Mouse (Mus musculus) heart, adult 10 weeks (tissue): ENCODE data around the gene AL732309.1. TPM values are rescaled to one million over a fixed set of nuclear protein-coding genes. Genes with fewer than 3 reads are reported as not detected.

Experiments
- polyA plus RNA-seq: library from polyadenylated mRNA; stranded (reverse); fragments of 350-450 nt; fragmentation: Illumina TruSeq; extraction: RNeasy Lipid Tissue Mini Kit (QIAGEN cat#74804); gene quantifications from one replicate; pipeline ENCODE4 v1.2.3, GENCODE M21; 2014; ENCODE audit warnings: low read depth, low replicate concordance

The AL732309.1 gene
- polyA plus RNA-seq: 6.4 TPM

GRCm38 (mm10) chr2:25246183-25247072 lies at the start of gene AL732309.1:
Gene AL732309.1 (minus strand): TSS chr2:25246863.

GRCm38 (mm10) chr2:25289651-25290050 lies 43.0 kb upstream of the AL732309.1 start, which contains the start of gene Lrrc26:
Gene Lrrc26 (plus strand): TSS chr2:25289915.

DNA sequence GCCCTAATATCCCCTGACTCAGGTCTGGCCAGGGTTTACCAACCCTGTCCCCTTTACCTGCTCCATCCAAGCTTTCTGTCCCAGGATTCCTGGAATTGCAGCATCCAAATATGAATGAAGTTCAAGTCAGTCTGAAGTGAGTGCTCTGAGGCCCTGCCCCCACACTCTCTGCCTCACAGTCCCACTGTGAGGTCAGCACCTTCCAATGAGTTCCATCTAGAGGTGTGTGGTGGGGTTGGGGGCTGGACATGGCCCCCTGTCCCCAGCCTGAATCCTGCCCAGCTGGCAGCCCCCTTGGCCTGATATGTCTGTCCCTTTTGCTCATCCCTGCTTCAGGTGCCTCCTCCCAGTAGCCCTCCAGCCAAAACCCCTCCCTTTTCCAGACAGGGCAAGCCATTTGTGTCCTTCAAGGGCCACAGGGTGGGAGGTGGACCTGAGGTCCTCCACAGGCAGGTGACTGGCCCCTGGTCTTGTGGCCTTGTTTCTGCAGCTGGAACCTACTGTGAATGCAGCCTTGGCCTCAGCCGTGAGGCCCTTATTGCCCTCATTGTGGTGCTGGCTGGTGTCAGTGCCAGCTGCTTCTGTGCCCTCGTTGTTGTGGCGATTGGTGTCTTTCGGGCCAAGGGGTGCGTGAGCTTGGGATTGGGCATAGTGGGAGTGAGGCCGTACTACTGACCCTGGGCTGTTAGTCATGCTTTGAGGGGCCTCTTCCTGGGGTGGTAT lies 41.4 kb upstream of the AL732309.1 start, which contains the start of gene Tmem210:
Tmem210 (plus strand) TSS at position 219 of the 723 bp plus-strand sequence.

DNA sequence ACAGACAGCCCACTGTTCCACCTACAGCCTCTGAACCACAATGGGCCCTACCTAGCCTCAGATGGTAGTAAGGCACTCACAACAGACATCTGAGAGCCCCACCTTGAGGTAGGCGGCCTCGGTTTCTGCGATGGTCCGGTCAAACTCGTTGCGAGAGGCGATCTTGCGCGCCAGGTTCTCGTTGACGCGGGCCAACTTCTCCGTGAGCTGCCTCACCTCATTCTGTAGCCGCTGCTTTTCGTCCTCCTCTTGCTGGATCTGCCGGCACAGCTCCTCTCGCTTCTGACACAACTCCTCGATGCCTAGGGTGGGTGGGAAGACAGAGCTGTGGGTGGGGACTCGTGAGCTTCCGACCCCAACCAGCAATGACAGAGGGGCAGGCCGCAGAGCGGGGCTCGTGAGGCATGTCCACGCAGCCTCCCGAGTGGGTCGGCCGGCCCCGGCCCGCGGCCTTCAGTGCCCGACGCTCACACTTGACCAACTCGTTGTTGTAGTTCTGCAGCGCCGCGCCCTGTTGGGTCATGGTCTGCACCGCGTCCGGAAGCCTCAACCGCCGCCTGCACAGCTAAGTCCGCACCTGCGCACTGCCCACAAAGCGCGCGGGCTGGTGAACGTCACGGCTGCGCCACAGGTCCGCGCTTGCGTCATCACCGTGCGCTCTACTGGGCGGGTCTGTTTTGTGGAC lies 25.3 kb upstream of the AL732309.1 start, which contains the start of the genes Ssna1 and Anapc2:
Ssna1 (minus strand) TSS at position 612 of the 685 bp plus-strand sequence.
Anapc2 (plus strand) TSS at position 652 of the 685 bp plus-strand sequence.

GRCm38 (mm10) chr2:25262291-25262767 lies 15.7 kb upstream of the AL732309.1 start, which contains the start of gene Tprn:
Gene Tprn (plus strand): TSS chr2:25262618.

GRCm38 (mm10) chr2:25255284-25255779 lies 8.7 kb upstream of the AL732309.1 start, which contains the start of gene Tmem203:
Gene Tmem203 (plus strand): TSS chr2:25255439.

GRCm38 (mm10) chr2:25242101-25242506 lies 4.6 kb downstream of the AL732309.1 start, which contains the start of the genes Rnf208 and Cysrt1:
Gene Rnf208 (plus strand): TSS chr2:25242255.
Gene Cysrt1 (minus strand): TSS chr2:25242452.

GRCm38 (mm10) chr2:25236614-25237013 lies 10.0 kb downstream of the AL732309.1 start, which contains the start of gene Rnf224:
Gene Rnf224 (minus strand): TSS chr2:25236787.

DNA sequence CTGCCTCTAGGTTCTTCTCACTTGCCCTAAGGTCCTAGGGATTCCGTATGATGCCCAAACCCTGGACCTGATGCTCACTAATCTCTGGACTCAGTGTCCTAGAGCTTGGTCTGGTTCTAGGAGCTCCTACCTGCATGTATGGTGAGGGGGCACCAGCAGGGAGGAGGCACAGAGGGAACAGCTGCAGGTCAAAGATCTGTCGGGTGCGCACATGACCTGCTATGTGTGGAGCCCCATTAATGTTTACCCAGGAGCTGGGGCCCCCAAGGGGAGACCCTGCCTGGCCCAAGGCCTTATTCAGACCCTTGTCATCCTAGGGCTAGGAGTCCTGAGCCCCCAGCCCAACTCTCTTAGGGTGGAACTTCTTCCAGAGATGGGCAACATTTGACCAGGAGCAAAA lies 12.6 kb downstream of the AL732309.1 start, which contains the start of gene Slc34a3:
Slc34a3 (minus strand) TSS at position 315 of the 400 bp plus-strand sequence.

GRCm38 (mm10) chr2:25224492-25224765 lies 22.2 kb downstream of the AL732309.1 start, which contains the start of gene Tubb4b:
Gene Tubb4b (minus strand): TSS chr2:25224702.

GRCm38 (mm10) chr2:25218445-25218844 lies 28.2 kb downstream of the AL732309.1 start, which contains the start of gene Fam166a:
Gene Fam166a (plus strand): TSS chr2:25218745.

GRCm38 (mm10) chr2:25214444-25214843 lies 32.2 kb downstream of the AL732309.1 start, which contains the start of gene Stpg3:
Gene Stpg3 (minus strand): TSS chr2:25214637.

GRCm38 (mm10) chr2:25211121-25211670 lies 35.5 kb downstream of the AL732309.1 start, which contains the start of gene Nelfb:
Gene Nelfb (minus strand): TSS chr2:25211489.

GRCm38 (mm10) chr2:25196172-25196954 lies 50.3 kb downstream of the AL732309.1 start, which contains the start of gene Tor4a:
Gene Tor4a (minus strand): TSS chr2:25196886.

Other genes starting within 250 kb of the AL732309.1 start
- 27.4 TPM for gene Nsmf, start 192.5 kb downstream of the AL732309.1 start, polyA plus RNA-seq
- gene Entpd8, start 166.6 kb downstream of the AL732309.1 start, polyA plus RNA-seq: not detected
- gene Noxa1, start 151.7 kb downstream of the AL732309.1 start, polyA plus RNA-seq: not detected
- gene Nrarp, start 66.1 kb downstream of the AL732309.1 start, polyA plus RNA-seq: 9.5 TPM
- 4.8 TPM for gene Tor4a, start 50.0 kb downstream of the AL732309.1 start, polyA plus RNA-seq
- 34.5 TPM for gene Nelfb, start 35.4 kb downstream of the AL732309.1 start, polyA plus RNA-seq
- gene Stpg3, start 32.2 kb downstream of the AL732309.1 start, polyA plus RNA-seq: not detected
- not detected for gene Fam166a, start 28.1 kb downstream of the AL732309.1 start, polyA plus RNA-seq
- 275 TPM for gene Tubb4b, start 22.2 kb downstream of the AL732309.1 start, polyA plus RNA-seq
- gene Slc34a3, start 12.5 kb downstream of the AL732309.1 start, polyA plus RNA-seq: not detected
- not detected for gene Rnf224, start 10.1 kb downstream of the AL732309.1 start, polyA plus RNA-seq
- not detected for gene Rnf208, start 4.6 kb downstream of the AL732309.1 start, polyA plus RNA-seq
- not detected for gene Cysrt1, start 4.4 kb downstream of the AL732309.1 start, polyA plus RNA-seq
- 9.8 TPM for gene Tmem203, start 8.6 kb upstream of the AL732309.1 start, polyA plus RNA-seq
- gene Tprn, start 15.8 kb upstream of the AL732309.1 start, polyA plus RNA-seq: 3.3 TPM
- 49.1 TPM for gene Ssna1, start 25.6 kb upstream of the AL732309.1 start, polyA plus RNA-seq
- 42.7 TPM for gene Anapc2, start 25.6 kb upstream of the AL732309.1 start, polyA plus RNA-seq
- not detected for gene Tmem210, start 41.3 kb upstream of the AL732309.1 start, polyA plus RNA-seq
- gene Lrrc26, start 43.1 kb upstream of the AL732309.1 start, polyA plus RNA-seq: not detected
- not detected for gene Grin1, start 72.3 kb upstream of the AL732309.1 start, polyA plus RNA-seq
- 21.4 TPM for gene Man1b1, start 85.5 kb upstream of the AL732309.1 start, polyA plus RNA-seq
- 6.7 TPM for gene Dpp7, start 109.5 kb upstream of the AL732309.1 start, polyA plus RNA-seq
- gene Uap1l1, start 118.8 kb upstream of the AL732309.1 start, polyA plus RNA-seq: 8.8 TPM
- gene Sapcd2, start 125.5 kb upstream of the AL732309.1 start, polyA plus RNA-seq: not detected
- gene Entpd2, start 149.0 kb upstream of the AL732309.1 start, polyA plus RNA-seq: 16.2 TPM
- gene Npdc1, start 152.5 kb upstream of the AL732309.1 start, polyA plus RNA-seq: 36.7 TPM
- not detected for gene Fut7, start 176.4 kb upstream of the AL732309.1 start, polyA plus RNA-seq
- gene Abca2, start 181.8 kb upstream of the AL732309.1 start, polyA plus RNA-seq: 33.3 TPM
- gene Clic3, start 210.0 kb upstream of the AL732309.1 start, polyA plus RNA-seq: 1.3 TPM
- gene Paxx, start 214.2 kb upstream of the AL732309.1 start, polyA plus RNA-seq: 27.9 TPM
- gene Ptgds, start 223.2 kb upstream of the AL732309.1 start, polyA plus RNA-seq: 1,706 TPM
- not detected for gene Lcn12, start 247.0 kb upstream of the AL732309.1 start, polyA plus RNA-seq